Comparison of ENCODE assay signal across 8 mouse cellular contexts in the genomic region with DNA sequence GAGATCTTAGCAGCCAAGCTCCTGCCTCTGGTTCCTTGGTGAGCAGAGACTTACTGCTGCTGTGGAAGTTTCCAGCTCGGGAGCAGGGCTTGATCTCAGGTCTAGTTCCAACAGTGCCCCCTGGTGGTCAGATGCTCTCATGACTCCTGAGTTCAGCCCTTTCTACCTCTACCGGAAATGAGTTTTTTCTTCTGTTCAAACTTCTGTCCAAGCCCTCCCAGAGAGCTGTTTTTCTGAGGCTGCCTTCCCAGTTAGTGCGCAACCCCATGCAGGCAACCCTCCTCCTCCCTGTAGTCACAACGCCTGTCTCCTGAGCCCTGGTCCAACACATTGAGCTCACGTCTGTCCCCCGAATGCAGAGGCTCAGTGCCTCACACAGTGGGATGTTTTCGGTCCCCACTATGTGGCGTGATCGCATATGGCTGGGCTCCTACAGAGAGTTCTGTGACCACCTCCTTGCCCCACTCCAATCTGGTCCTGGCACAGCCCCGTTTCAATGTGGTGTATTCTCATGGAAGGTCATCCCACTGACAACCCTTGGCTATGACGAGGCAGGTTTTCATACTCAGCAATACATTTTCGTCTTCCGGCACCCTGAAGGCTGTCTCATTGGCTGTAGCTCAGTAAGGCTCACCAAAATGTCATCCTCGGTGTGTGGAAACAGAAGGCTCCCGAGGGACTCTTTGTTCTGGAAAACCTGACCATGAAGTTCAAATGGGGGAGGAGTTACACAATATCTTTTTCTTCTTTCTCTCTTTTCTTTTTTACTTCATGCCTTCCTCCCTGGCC. TPM values are rescaled to one million over a fixed set of nuclear protein-coding genes. Genes with fewer than 3 reads are reported as not detected.
A peak's percentile ranks its signal among the peaks of the same experiment; 100 is the strongest.
DNase-seq lines count a peak whose midpoint lies in the region; ATAC-seq and TF ChIP-seq lines count a peak whose summit lies in the region.

No protein-coding gene starts in this region.

- no peak for ATAC-seq in heart, embryonic 11.5 days (replicated peaks; ENCODE audit: insufficient number of reproducible peaks, low FRiP score, low TSS enrichment)
- peak; percentile 48; the same call in 1 of the 2 replicates for ATAC-seq in kidney, postnatal 0 days (replicated peaks; ENCODE audit: low FRiP score, low read depth)
- ATAC-seq in liver, embryonic 11.5 days (replicated peaks; ENCODE audit: low FRiP score) = peak; percentile 32; the same call in 1 of the 2 replicates
- peak; percentile 48; the same call in 1 of the 2 replicates for ATAC-seq in neural tube, embryonic 12.5 days (ENCODE audit: low FRiP score, low read depth)

- H3K27me3 ChIP-seq in heart, embryonic 11.5 days (ENCODE audit: control insufficient read depth, insufficient read depth, low read length) = no peaks in the 10 kb centered on the region
- no peaks in the 10 kb centered on the region for H3K27me3 ChIP-seq in kidney, postnatal 0 days (ENCODE audit: insufficient read depth, low read length)
- no peaks in the 10 kb centered on the region for H3K27me3 ChIP-seq in liver, embryonic 11.5 days (replicated peaks; ENCODE audit: control insufficient read depth, insufficient read depth, low read length)
- H3K27me3 ChIP-seq in neural tube, embryonic 12.5 days (replicated peaks) = no peaks in the 10 kb centered on the region
- H3K27me3 ChIP-seq in testis, adult 2 months (ENCODE audit: control insufficient read depth, insufficient read depth, low read length) = no peaks in the 10 kb centered on the region

- H3K4me1 ChIP-seq in heart, embryonic 11.5 days (ENCODE audit: control insufficient read depth, insufficient read depth, low read length) = peaks cover 11% of the 10 kb centered on the region; the same call in 1 of the 2 replicates
- no peaks in the 10 kb centered on the region; the same call in 1 of the 2 replicates for H3K4me1 ChIP-seq in kidney, postnatal 0 days (replicated peaks; ENCODE audit: insufficient read depth, low read length)
- 0 out of 2 replicates have a peak, but pooled peaks cover 2% of the 10 kb centered on the region for H3K4me1 ChIP-seq in liver, embryonic 11.5 days (replicated peaks; ENCODE audit: control insufficient read depth, insufficient read depth, low read length)
- H3K4me1 ChIP-seq in neural tube, embryonic 12.5 days = no peaks in the 10 kb centered on the region
- peaks cover 13% of the 10 kb centered on the region for H3K4me1 ChIP-seq in testis, adult 2 months (ENCODE audit: control insufficient read depth, insufficient read depth, low read length)

- peak overlapping the region; percentile 71; the same call in 1 of the 2 replicates for H3K27ac ChIP-seq in heart, embryonic 11.5 days (ENCODE audit: low read depth, low read length)
- no peak overlapping the region for H3K27ac ChIP-seq in kidney, postnatal 0 days
- H3K27ac ChIP-seq in liver, embryonic 11.5 days (ENCODE audit: low read depth, low read length) = peak overlapping the region; percentile 0; the same call in 1 of the 2 replicates
- no peak overlapping the region for H3K27ac ChIP-seq in neural tube, embryonic 12.5 days
- H3K27ac ChIP-seq in testis, adult 2 months (ENCODE audit: control insufficient read depth, insufficient read depth, low read depth, low read length) = peak overlapping the region; percentile 81

- no peaks in the 10 kb centered on the region for H3K36me3 ChIP-seq in heart, embryonic 11.5 days (ENCODE audit: control insufficient read depth, insufficient read depth, low read length)
- no peaks in the 10 kb centered on the region for H3K36me3 ChIP-seq in kidney, postnatal 0 days (ENCODE audit: insufficient read depth, low read length)
- H3K36me3 ChIP-seq in liver, embryonic 11.5 days (ENCODE audit: control insufficient read depth, insufficient read depth, low read length) = no peaks in the 10 kb centered on the region
- no peaks in the 10 kb centered on the region for H3K36me3 ChIP-seq in neural tube, embryonic 12.5 days
- H3K36me3 ChIP-seq in testis, adult 2 months (ENCODE audit: control insufficient read depth, insufficient read depth, low read length) = no peaks in the 10 kb centered on the region

- no peaks in the 10 kb centered on the region for H3K9me3 ChIP-seq in heart, embryonic 11.5 days (replicated peaks; ENCODE audit: control insufficient read depth, low read length)
- H3K9me3 ChIP-seq in kidney, postnatal 0 days (replicated peaks; ENCODE audit: low read length) = no peaks in the 10 kb centered on the region
- no peaks in the 10 kb centered on the region for H3K9me3 ChIP-seq in liver, embryonic 11.5 days (ENCODE audit: control insufficient read depth, low read length)
- H3K9me3 ChIP-seq in neural tube, embryonic 12.5 days = no peaks in the 10 kb centered on the region

- TF ChIP-seq CTCF in kidney, postnatal 0 days (IDR thresholded peaks at IDR 0.05; ENCODE audit: low read depth) = peak; percentile 96
- TF ChIP-seq CTCF in testis, adult 2 months (IDR thresholded peaks at IDR 0.05; ENCODE audit: control insufficient read depth, insufficient read depth, insufficient replicate concordance, low read depth, low read length) = peak; percentile 89

- no peak for TF ChIP-seq POLR2A in testis, adult 2 months (IDR thresholded peaks at IDR 0.05; ENCODE audit: control insufficient read depth, low read depth, low read length)

- WGBS in heart, embryonic 11.5 days (ENCODE audit: insufficient replicate concordance) = 59% methylated on average over 15 of the region's 15 CpGs
- WGBS in kidney, postnatal 0 days = 58% methylated on average over 15 of the region's 15 CpGs
- WGBS in liver, embryonic 11.5 days = 60% methylated on average over 15 of the region's 15 CpGs
- WGBS in neural tube, embryonic 12.5 days = 64% methylated on average over 15 of the region's 15 CpGs

- H3K4me3 ChIP-seq in heart, embryonic 11.5 days (ENCODE audit: low read depth, low read length) = no peak overlapping the region
- no peak overlapping the region for H3K4me3 ChIP-seq in kidney, postnatal 0 days (replicated peaks; ENCODE audit: low read depth, low read length)
- H3K4me3 ChIP-seq in liver, embryonic 11.5 days (ENCODE audit: low read depth, low read length) = no peak overlapping the region
- no peak overlapping the region for H3K4me3 ChIP-seq in neural tube, embryonic 12.5 days
- peak overlapping the region; percentile 70 for H3K4me3 ChIP-seq in testis, adult 2 months (ENCODE audit: control insufficient read depth, low read depth, low read length)

- peak; percentile 79 for DNase-seq in A20 (ENCODE audit: low read depth, low spot score)
- peak; percentile 96 for DNase-seq in adrenal gland, postnatal 10 days
- DNase-seq in embryo, embryonic 9.5 days (ENCODE audit: extremely low spot score) = peak; percentile 86
- DNase-seq in kidney, postnatal 0 days (ENCODE audit: low spot score) = peak; percentile 96
- DNase-seq in liver, embryonic 11.5 days (ENCODE audit: low spot score) = peak; percentile 82

- H3K9ac ChIP-seq in heart, embryonic 11.5 days (ENCODE audit: low read depth, low read length) = peak overlapping the region; percentile 50; the same call in 1 of the 2 replicates
- H3K9ac ChIP-seq in kidney, postnatal 0 days (ENCODE audit: low read depth, low read length) = no peak overlapping the region
- no peak overlapping the region for H3K9ac ChIP-seq in liver, embryonic 11.5 days (ENCODE audit: low read depth, low read length)
- H3K9ac ChIP-seq in neural tube, embryonic 12.5 days = no peak overlapping the region

- peak overlapping the region; percentile 3; the same call in 1 of the 2 replicates for H3K4me2 ChIP-seq in heart, embryonic 11.5 days
- no peak overlapping the region for H3K4me2 ChIP-seq in kidney, postnatal 0 days (ENCODE audit: low read length)
- no peak overlapping the region for H3K4me2 ChIP-seq in liver, embryonic 11.5 days
- no peak overlapping the region for H3K4me2 ChIP-seq in neural tube, embryonic 12.5 days (replicated peaks)

RNA-seq across cellular contexts. Expression of a gene that starts 2.2 kb away (rescaled TPM):
- total RNA-seq in adrenal gland, postnatal 10 days (2021) = under 1 TPM in 1 of 2 experiments, not detected in 1; 0.18 TPM
- not detected in 2 replicates for polyA plus RNA-seq in heart, embryonic 11.5 days (2014; fragmentation: Nextera tagmentation; extraction: Ambion mirVana)
- 0.20 and 0.24 TPM in 2 replicates for polyA plus RNA-seq in kidney, postnatal 0 days (2015; fragmentation: Nextera tagmentation; extraction: Ambion mirVana)
- polyA plus RNA-seq in liver, embryonic 11.5 days (2014; fragmentation: Nextera tagmentation; extraction: Ambion mirVana) = not detected in 2 replicates
- polyA plus RNA-seq in neural tube, embryonic 12.5 days (2016; fragmentation: Nextera tagmentation; extraction: Ambion mirVana) = 0.17 TPM in 1 of 2 replicates, not detected in the other
- polyA plus RNA-seq in testis, adult 2 months (2012; rRNA removed) = 0.58 and 0.75 TPM in 2 replicates

RNA-seq across cellular contexts. Expression of a gene that starts 4.2 kb away (rescaled TPM):
- total RNA-seq in adrenal gland, postnatal 10 days (2021) = 100 to 1,000 TPM; 124 to 320 TPM
- polyA plus RNA-seq in heart, embryonic 11.5 days (2014; fragmentation: Nextera tagmentation; extraction: Ambion mirVana) = 0.49 and 0.59 TPM in 2 replicates
- polyA plus RNA-seq in kidney, postnatal 0 days (2015; fragmentation: Nextera tagmentation; extraction: Ambion mirVana) = 15.8 and 22.8 TPM in 2 replicates
- 14.5 and 15.2 TPM in 2 replicates for polyA plus RNA-seq in liver, embryonic 11.5 days (2014; fragmentation: Nextera tagmentation; extraction: Ambion mirVana)
- polyA plus RNA-seq in neural tube, embryonic 12.5 days (2016; fragmentation: Nextera tagmentation; extraction: Ambion mirVana) = 0.10 and 0.29 TPM in 2 replicates
- polyA plus RNA-seq in testis, adult 2 months (2012; rRNA removed) = 143 and 231 TPM in 2 replicates

RNA-seq across cellular contexts. Expression of a gene that starts 53.2 kb away (rescaled TPM):
- total RNA-seq in adrenal gland, postnatal 10 days (2021) = 10 to 100 TPM; 34.1 to 36.3 TPM
- polyA plus RNA-seq in heart, embryonic 11.5 days (2014; fragmentation: Nextera tagmentation; extraction: Ambion mirVana) = 24.6 and 28.4 TPM in 2 replicates
- polyA plus RNA-seq in kidney, postnatal 0 days (2015; fragmentation: Nextera tagmentation; extraction: Ambion mirVana) = 26.2 and 28.5 TPM in 2 replicates
- 29.5 and 34.0 TPM in 2 replicates for polyA plus RNA-seq in liver, embryonic 11.5 days (2014; fragmentation: Nextera tagmentation; extraction: Ambion mirVana)
- polyA plus RNA-seq in neural tube, embryonic 12.5 days (2016; fragmentation: Nextera tagmentation; extraction: Ambion mirVana) = 40.3 and 41.0 TPM in 2 replicates
- 14.2 and 14.7 TPM in 2 replicates for polyA plus RNA-seq in testis, adult 2 months (2012; rRNA removed)

Comparison
In these comparisons a context has a peak if more than half of its experiments do, and no peak if none do; other contexts are left out.
1. H3K27ac ChIP-seq: peak in heart, embryonic 11.5 days (single experiment), liver, embryonic 11.5 days (single experiment) and testis, adult 2 months (single experiment); none in kidney, postnatal 0 days (single experiment) and neural tube, embryonic 12.5 days (single experiment).
2. Peak in every context shown above with its lines, with median percentiles within 50 percentile points of each other: DNase-seq.